Mouse (Mus musculus): Measurements from ENCODE around the gene Pls3. TPM values are rescaled to one million over a fixed set of nuclear protein-coding genes. Genes with fewer than 3 reads are reported as not detected.
"Not testable (repeated sequence)": the region's sequence is repeated elsewhere in the genome, so short reads cannot be mapped to it uniquely, and the experiment has no call there.

Gene Pls3
- polyA plus RNA-seq, 1 experiment from 2014 or later = 84.1 TPM

DNA sequence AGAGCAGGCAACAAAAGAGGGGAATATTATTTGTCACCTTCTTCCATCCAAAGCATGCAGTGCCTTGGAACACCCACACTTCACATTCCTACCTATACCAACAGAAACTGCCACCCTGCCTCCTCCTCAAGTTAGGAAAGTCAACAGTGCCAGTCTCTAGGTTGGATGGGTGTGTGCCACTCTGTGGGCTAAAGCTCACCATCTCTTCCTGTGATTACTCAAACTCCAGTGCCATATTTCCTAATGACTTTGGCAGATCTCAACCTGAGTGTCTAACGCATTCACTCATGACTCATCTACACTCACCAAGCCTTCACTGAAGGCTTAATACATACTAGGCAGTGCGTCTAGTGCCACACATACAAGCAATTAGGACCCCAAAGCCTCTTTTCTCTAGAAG is 40.7 kb downstream of the Pls3 start:
- H3K27ac ChIP-seq (replicated peaks) = no peak overlapping the region
- H3K27me3 ChIP-seq (ENCODE audit: low read depth, poor library complexity, severe bottlenecking) = no peaks in the 10 kb centered on the region
- peaks cover 3% of the 10 kb centered on the region; the same call in 1 of the 2 replicates for H3K4me1 ChIP-seq
- H3K9me3 ChIP-seq (replicated peaks) = no peaks in the 10 kb centered on the region
- no peak for DNase-seq (ENCODE audit: low spot score)
- no peaks in the 10 kb centered on the region for H3K36me3 ChIP-seq
- 95% methylated on average over 2 of the region's 2 CpGs for WGBS
- no peak overlapping the region for H3K4me3 ChIP-seq

DNA sequence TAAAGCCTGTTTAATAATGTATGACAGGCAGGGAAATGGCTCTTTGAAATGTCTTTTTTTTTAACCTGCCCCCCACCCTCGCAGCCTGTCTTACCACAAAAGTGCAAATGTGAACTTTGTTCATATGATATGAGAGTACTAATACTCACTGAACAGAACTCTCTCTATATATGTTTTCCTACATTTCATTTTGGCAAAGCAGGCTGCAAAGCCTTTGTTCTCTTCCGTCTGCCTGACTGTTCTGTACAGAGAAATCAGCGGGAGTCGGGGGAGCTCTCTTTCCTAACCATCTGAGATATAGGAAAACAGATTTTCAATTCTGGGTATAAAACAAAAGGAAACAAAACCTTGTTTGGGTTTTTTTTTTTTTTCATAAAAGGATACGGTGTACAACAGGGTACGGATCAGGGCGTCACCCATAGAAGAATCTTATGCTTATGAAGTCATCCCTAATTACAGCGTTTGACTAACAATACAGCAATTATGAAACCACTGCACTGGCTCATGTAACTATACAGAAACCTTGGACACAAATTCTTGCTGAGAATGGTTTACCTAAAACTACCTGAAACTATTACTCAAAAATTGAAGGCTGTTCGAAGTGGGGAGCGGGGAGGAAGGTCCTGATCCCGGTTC is 41.9 kb downstream of the Pls3 start:
- Histone ChIP-seq H3K9me3 (replicated peaks) (no peaks in the 10 kb centered on the region), H3K36me3 (no peaks in the 10 kb centered on the region), H3K4me1 (peaks cover 3% of the 10 kb centered on the region; the same call in 1 of the 2 replicates), H3K27me3 (ENCODE audit: low read depth, poor library complexity, severe bottlenecking) (no peaks in the 10 kb centered on the region), H3K4me3 (no peak overlapping the region), H3K27ac (replicated peaks) (no peak overlapping the region)
- DNase-seq (ENCODE audit: low spot score) = no peak
- 89% methylated on average over 11 of the region's 11 CpGs for WGBS

DNA sequence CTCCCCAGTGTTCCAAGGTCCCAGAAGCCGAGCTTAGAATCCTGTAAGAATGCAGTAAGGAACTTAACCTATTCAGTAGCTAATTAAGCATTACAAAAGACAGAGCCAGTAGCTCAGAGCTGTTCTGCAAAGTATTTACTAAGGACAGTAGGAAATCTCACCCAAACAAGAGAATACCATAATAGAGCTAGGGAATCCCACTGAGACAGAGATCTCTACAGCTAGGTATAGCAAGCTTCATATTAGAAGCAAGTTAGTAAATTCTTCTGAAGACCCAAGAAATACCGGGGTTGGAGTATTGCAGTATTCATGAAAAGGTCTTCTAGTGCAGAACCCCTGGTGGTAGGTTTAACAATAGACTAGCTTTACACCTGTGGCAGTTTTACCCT is 45.1 kb downstream of the Pls3 start:
- no peaks in the 10 kb centered on the region for H3K36me3 ChIP-seq
- no peaks in the 10 kb centered on the region for H3K9me3 ChIP-seq (replicated peaks)
- 23% methylated on average over 2 of the region's 2 CpGs for WGBS
- peaks cover 3% of the 10 kb centered on the region; the same call in 1 of the 2 replicates for H3K4me1 ChIP-seq
- H3K4me3 ChIP-seq = no peak overlapping the region
- H3K27me3 ChIP-seq (ENCODE audit: low read depth, poor library complexity, severe bottlenecking) = no peaks in the 10 kb centered on the region
- H3K27ac ChIP-seq (replicated peaks) = no peak overlapping the region
- no peak for DNase-seq (ENCODE audit: low spot score)

DNA sequence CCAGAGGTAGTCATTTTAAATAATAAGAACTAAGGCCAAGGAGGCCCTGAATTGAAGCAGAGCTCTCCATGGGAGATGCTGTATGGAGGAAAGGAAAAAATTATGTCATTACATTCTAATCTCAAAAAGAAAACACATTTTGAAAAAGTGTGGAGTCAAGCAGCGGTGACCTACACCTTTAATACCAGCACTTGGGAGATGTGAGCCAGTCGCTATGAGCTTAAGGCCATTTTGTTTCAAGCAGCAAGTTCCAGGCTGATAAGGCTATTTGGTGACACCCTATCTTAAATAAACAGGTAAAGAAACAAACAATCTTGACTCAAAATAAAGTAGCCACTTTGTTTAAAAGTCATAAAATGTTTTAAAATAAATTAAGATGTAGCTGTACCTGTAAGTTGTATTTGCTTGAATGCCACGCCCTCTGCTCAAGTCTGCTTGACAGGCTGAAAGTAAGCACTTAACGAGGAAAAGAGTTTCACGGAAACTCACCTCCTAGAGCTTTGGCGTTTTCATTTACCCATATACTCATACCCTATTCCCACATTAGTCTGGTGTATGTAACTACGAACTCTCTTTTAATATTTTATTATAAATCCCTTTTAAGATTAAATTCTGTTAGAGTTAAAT is 45.6 kb downstream of the Pls3 start:
- no peak overlapping the region for H3K27ac ChIP-seq (replicated peaks)
- H3K4me3 ChIP-seq = no peak overlapping the region
- no peaks in the 10 kb centered on the region for H3K9me3 ChIP-seq (replicated peaks)
- peaks cover 3% of the 10 kb centered on the region; the same call in 1 of the 2 replicates for H3K4me1 ChIP-seq
- 51% methylated on average over 7 of the region's 7 CpGs for WGBS
- no peak for DNase-seq (ENCODE audit: low spot score)
- H3K36me3 ChIP-seq = no peaks in the 10 kb centered on the region
- H3K27me3 ChIP-seq (ENCODE audit: low read depth, poor library complexity, severe bottlenecking) = no peaks in the 10 kb centered on the region

DNA sequence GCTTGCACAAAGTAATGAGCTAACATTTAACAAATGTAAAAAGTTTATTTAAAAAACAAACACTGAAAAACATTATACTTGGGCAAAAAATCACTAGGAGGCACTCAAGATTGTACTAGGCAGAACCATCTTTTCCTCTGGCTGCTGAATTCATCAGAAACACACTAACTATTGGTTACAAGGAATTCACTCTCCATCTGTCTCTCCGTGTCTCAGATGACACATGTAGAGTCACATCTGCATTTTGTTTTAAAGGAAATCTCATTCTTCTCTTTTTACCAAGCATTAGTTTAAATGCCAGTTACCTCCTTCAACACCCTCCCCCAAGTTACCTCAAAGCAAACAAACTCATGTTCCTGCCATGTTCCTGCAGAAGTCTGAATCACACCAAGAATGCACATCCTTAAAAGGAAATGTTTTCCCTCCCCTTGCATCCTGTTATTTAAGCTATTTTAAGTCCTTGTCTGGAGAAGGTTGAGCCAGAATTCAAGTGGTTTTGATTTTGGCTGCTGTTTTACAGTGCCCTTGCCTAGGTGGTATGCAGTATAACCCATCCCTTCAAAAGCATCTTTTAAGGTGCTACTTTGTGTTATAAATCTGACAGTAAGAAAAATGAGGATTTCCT is 56.2 kb downstream of the Pls3 start:
- 80% methylated on average over 1 of the region's 1 CpGs for WGBS
- Histone ChIP-seq H3K4me3 (no peak overlapping the region), H3K9me3 (replicated peaks) (no peaks in the 10 kb centered on the region), H3K36me3 (no peaks in the 10 kb centered on the region), H3K27me3 (ENCODE audit: low read depth, poor library complexity, severe bottlenecking) (no peaks in the 10 kb centered on the region), H3K4me1 (no peaks in the 10 kb centered on the region), H3K27ac (replicated peaks) (no peak overlapping the region)
- DNase-seq (ENCODE audit: low spot score) = no peak

DNA sequence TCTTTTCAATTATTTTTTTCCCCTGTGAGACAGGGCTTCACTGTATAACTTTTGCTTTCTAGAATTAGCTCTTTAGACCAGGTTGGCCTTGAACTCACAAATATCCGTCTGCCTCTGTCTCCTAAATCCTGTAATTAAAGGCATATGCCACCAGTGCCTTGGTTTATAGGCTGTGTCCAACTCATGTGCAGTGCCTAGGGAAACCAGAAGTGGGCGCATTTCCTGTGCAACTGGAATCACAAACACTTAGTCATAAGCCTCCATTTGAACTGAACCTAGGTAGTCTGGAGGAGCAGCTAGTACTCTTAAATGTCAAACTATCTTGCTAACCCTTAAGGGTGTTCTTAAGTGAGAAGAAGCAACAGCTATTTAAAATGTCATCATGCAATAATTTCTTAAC is 60.0 kb downstream of the Pls3 start:
- Histone ChIP-seq H3K27me3 (ENCODE audit: low read depth, poor library complexity, severe bottlenecking) (no peaks in the 10 kb centered on the region), H3K9me3 (replicated peaks) (no peaks in the 10 kb centered on the region), H3K4me3 (no peak overlapping the region), H3K36me3 (no peaks in the 10 kb centered on the region), H3K27ac (replicated peaks) (no peak overlapping the region), H3K4me1 (no peaks in the 10 kb centered on the region)
- WGBS = 90% methylated on average over 2 of the region's 2 CpGs
- DNase-seq (ENCODE audit: low spot score) = no peak

DNA sequence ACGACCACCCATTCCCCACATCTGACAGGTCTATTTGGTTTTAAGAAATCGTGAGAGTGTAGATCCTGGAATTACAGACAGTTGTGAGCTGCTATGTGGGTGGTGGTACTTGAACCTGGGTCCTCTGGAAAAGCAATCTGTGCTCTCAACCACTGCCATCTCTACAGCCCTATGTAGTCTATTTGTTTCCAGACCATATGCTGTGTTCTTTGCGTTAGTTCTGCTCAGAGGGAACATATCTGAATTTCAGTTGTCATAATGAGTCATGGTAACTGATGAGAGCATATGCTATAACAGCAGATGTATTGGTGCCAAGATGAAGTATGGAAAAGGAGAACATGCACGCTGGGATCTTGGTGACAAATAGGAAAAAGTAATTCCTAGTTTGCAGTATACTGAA is 60.9 kb downstream of the Pls3 start:
- no peaks in the 10 kb centered on the region for H3K36me3 ChIP-seq
- WGBS = 89% methylated on average over 4 of the region's 4 CpGs
- H3K4me1 ChIP-seq = no peaks in the 10 kb centered on the region
- no peak for DNase-seq (ENCODE audit: low spot score)
- H3K27ac ChIP-seq (replicated peaks) = no peak overlapping the region
- H3K27me3 ChIP-seq (ENCODE audit: low read depth, poor library complexity, severe bottlenecking) = no peaks in the 10 kb centered on the region
- no peak overlapping the region for H3K4me3 ChIP-seq
- no peaks in the 10 kb centered on the region for H3K9me3 ChIP-seq (replicated peaks)

DNA sequence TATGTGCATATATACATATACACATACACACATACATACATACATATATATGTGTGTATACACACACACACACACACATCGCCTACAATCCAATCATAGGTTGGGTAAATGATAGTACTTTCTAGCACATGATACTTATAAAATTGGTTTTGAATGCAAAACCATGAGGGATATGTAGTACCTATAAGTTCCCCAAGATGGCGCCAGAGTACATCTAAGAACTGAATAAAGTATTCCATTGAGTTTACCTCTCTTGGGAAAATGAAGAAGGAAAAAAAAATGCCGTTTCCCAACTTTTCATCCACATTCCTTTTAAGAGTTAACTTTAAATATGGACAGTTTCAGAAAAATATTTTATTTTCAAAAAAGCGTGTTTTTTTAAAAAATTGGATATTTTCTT is 78.4 kb downstream of the Pls3 start:
- no peak for DNase-seq (ENCODE audit: low spot score)
- H3K27ac ChIP-seq (replicated peaks) = no peak overlapping the region
- peaks cover 3% of the 10 kb centered on the region; the same call in 1 of the 2 replicates for H3K9me3 ChIP-seq (replicated peaks)
- H3K4me1 ChIP-seq = no peaks in the 10 kb centered on the region
- no peak overlapping the region for H3K4me3 ChIP-seq
- peaks cover 36% of the 10 kb centered on the region for H3K36me3 ChIP-seq
- WGBS = 39% methylated on average over 4 of the region's 4 CpGs
- no peaks in the 10 kb centered on the region for H3K27me3 ChIP-seq (ENCODE audit: low read depth, poor library complexity, severe bottlenecking)

DNA sequence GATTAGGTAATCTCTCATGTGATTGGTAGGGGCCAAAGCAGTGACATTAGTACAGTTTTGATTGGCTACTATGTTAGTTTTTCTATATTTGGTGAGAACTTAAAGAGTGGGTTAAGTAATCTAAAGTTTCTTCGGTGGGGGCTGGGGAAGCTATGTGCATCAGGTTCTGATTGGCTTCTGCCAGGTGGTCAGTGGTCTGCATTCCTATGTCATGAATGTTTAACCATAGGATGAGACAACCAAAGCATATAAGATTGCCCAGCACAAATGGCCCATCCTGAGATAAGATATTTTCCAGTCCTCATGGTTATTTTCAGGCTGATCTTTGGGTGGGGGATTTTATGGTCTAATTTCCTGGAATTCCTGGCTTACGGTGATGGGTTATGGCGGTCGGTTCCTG is 95.2 kb downstream of the Pls3 start:
- WGBS = 92% methylated on average over 4 of the region's 4 CpGs
- Histone ChIP-seq H3K4me3 (no peak overlapping the region), H3K27me3 (ENCODE audit: low read depth, poor library complexity, severe bottlenecking) (no peaks in the 10 kb centered on the region), H3K9me3 (replicated peaks) (no peaks in the 10 kb centered on the region), H3K4me1 (no peaks in the 10 kb centered on the region), H3K27ac (replicated peaks) (no peak overlapping the region), H3K36me3 (no peaks in the 10 kb centered on the region)
- DNase-seq (ENCODE audit: low spot score) = no peak

DNA sequence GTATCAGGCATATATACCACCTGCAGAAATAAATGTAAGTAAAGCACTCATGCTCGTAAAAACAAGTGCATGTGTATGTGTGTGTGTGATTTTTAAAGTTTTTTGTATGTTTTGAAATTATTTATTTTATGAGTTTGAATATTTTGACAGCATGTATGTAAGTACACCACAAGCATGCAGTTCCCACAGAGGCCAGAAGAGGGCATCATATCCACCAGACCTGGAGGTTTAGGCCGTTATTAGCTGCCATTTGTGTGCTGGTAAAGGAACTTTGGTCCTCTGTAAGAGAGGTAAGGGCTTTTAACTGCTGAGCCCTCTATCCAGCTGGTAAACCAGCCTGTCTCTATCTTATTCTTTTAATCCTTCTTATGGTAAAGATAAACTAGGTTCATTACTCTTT is 97.5 kb downstream of the Pls3 start:
- H3K4me1 ChIP-seq = no peaks in the 10 kb centered on the region
- no peaks in the 10 kb centered on the region for H3K36me3 ChIP-seq
- no peak overlapping the region for H3K4me3 ChIP-seq
- WGBS = 76% methylated on average over 2 of the region's 2 CpGs
- no peaks in the 10 kb centered on the region for H3K9me3 ChIP-seq (replicated peaks)
- DNase-seq (ENCODE audit: low spot score) = no peak
- no peak overlapping the region for H3K27ac ChIP-seq (replicated peaks)
- no peaks in the 10 kb centered on the region for H3K27me3 ChIP-seq (ENCODE audit: low read depth, poor library complexity, severe bottlenecking)

DNA sequence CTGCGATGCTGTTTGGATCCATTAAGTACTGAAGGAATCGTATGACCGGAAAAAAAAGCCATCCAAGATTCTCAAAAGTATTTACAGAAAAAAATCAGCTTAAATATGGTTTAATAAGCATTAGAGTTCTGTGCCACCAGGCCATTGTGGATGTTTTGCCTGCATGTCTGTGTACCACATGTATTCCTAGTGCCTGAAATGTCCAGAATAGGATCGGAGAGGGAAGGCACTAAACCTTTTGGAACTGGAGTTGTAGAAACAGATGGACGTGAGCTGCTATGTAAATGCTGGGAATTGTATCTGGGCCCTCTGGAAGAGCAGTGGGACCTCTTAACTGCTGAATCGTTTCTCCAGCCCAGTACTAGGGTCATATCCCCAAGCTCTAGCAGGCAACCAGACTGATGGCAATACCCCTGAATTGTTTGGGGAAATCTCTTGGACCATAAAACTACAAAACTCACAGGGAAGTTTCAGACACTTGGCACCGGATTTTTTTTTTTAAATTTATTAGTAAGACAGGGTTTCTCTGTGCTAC is 110.1 kb downstream of the Pls3 start:
- Histone ChIP-seq H3K36me3 (no peaks in the 10 kb centered on the region), H3K4me3 (peak overlapping the region; percentile 58), H3K27ac (replicated peaks) (peak overlapping the region; percentile 90), H3K27me3 (ENCODE audit: low read depth, poor library complexity, severe bottlenecking) (no peaks in the 10 kb centered on the region), H3K4me1 (peaks cover 4% of the 10 kb centered on the region), H3K9me3 (replicated peaks) (no peaks in the 10 kb centered on the region)
- no peak for DNase-seq (ENCODE audit: low spot score)
- 41% methylated on average over 7 of the region's 7 CpGs for WGBS

DNA sequence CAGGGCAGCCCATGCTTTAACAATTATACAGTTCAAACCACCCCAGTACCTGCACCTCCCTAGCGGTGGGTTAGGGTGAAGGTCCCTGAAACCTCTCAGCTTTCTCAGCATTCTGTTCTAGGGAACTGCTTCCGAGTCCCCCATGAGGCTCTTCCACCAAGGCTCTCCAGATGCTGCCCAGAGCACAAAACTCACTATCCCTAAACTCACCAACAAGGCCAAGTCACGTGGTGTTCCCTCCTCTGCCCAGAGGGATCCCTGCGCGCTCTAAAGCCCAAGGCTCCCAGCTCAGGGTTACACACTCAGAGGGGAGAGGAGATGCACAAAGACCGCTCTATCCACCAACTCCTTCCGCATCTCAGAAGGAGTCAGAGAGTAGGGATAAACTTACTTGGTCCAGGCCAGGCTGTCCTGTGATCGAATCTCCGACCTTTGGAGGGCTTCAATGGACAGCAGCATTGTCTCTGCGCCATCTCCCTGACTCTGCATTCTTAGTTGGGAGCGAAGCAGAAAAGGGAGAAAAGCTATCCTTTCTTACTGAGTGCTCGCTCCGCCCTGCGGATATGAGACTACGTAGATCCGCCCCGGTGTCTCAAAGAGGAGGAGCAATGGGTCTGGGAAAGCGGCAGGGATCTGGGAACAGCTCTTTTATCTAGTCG is 110.7 kb downstream of the Pls3 start:
- WGBS = 13% methylated on average over 19 of the region's 19 CpGs
- H3K36me3 ChIP-seq = peaks cover 3% of the 10 kb centered on the region
- H3K27ac ChIP-seq (replicated peaks) = peak overlapping the region; percentile 90

DNA sequence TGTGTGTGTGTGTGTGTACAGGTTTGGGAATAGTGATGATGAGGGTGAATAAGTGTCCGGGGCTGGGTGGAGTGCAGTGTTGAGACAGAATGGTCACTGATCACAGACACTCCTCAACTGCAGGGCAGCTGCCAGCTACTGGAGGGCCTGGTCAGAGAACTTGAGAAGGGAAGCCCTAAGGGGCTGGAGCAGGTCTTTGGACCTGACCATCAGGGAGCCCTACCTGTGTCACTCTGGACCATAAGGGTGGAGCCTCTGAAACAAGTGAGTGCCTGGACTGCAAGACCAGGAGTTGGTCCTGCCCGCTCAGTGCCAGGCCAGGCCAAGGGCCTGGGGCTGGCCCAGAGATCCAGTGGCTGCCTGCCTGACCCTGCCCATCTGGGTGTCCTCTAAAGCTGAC is 115.5 kb downstream of the Pls3 start:
- H3K9me3 ChIP-seq (replicated peaks); H3K4me1 ChIP-seq; H3K27ac ChIP-seq (replicated peaks); H3K27me3 ChIP-seq (ENCODE audit: low read depth, poor library complexity, severe bottlenecking); DNase-seq (ENCODE audit: low spot score); H3K4me3 ChIP-seq: not testable (repeated sequence)
- peaks cover 13% of the 10 kb centered on the region for H3K36me3 ChIP-seq
- 82% methylated on average over 2 of the region's 2 CpGs for whole genome bisulfite sequencing

More for the DNA sequence above, 110.7 kb downstream of the Pls3 start:
- Histone ChIP-seq H3K4me3 (peak overlapping the region; percentile 58), H3K4me1 (peaks cover 4% of the 10 kb centered on the region), H3K9me3 (replicated peaks) (no peaks in the 10 kb centered on the region), H3K27me3 (ENCODE audit: low read depth, poor library complexity, severe bottlenecking) (no peaks in the 10 kb centered on the region)
- DNase-seq (ENCODE audit: low spot score) = peak; percentile 64

Measured in midbrain, embryonic 10.5 days (tissue).